Mouse (Mus musculus) left cerebral cortex, adult 8-10 months (tissue): Measurements from ENCODE around the gene Rbpj. TPM values are rescaled to one million over a fixed set of nuclear protein-coding genes. Genes with fewer than 3 reads are reported as not detected.

Experiments used
- DNase-seq, 2 experiments: peaks; one replicate each; pipeline ENCODE4 v3.0.0; 2022; ENCODE audit warnings: low spot score in 2 of 2
- total RNA-seq, 4 experiments: library from RNA; stranded (reverse); gene quantifications; 2 replicates each; pipeline ENCODE4 v1.2.4; 2022

The Rbpj gene
- total RNA-seq, 4 experiments from 2014 or later, result 24.7 to 33.8 (median 28.9) TPM

DNA sequence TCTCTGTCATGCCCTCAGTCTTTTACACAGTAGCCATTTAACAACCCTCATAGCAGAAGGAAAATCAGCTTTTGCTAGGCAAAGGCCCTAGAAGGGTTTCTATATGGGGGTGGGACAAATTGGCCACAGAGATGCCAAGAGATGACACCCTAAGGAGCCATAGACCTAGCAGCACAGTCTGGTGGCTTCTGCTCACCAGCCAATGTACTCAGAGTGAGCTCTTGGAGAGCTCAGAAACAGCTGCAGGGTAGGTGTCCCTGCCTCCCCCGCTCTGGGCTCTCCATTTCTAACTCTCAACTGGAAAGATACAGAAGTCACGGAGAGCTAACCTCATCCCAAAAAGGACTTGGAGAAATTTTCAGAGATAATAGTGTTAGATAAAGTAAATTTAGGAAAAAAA is 44.0 kb downstream of the Rbpj start:
- DNase-seq, result no peak

GRCm38 (mm10) chr5:53511426-53511825 is 45.5 kb downstream of the Rbpj start:
- no peak for DNase-seq

DNA sequence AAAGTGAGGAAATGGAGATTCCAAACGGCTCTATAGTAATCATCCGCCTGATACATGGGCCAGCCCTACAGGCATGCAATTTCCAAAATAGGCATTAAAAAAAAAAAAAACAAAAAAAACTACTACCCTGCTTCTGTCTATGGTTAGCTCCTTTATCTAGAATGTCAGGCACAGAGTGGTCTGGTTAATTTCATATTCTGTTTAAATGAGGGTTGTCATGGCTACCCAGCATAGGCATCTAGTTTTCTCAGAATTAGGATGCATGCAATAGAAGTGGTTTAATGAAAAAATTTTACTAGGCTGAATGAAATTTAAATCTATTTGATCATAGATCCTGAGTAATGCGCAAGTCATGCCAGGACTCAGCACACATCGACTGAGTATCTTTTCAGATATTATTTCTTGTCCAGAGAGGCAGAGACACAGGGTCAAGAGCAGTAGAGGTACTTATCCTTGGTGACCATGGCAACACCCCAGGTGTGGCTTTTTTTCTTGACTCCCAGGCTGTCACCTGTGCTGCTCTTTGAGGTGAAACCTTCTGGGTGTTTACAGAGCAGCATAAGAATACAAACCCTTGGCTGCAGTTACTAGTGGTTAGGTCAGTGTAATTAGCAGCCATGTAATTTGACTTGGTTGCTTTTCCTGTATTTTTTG is 49.1 kb downstream of the Rbpj start:
- DNase-seq, result no peak

GRCm38 (mm10) chr5:53516482-53516881 is 50.5 kb downstream of the Rbpj start:
- no peak for DNase-seq

DNA sequence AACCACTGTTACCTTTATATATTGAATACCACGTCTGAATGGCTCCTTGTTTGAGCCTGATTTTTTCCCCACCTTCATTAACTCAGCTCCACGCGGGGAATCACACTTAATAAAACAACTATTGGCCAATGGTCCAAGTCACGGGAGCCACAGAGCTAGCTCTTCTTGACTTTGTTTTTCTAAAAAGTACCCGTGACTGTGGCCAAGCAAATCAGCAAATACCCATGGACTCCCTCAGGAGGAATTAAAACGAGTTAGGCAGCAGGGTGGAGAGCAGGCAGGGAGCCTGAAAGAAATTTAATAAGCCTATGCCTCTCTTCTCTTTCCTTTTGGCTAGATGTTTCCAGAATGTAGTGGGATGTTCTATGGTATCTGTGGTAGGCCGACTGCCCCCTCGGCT is 51.9 kb downstream of the Rbpj start:
- DNase-seq, result no peak

DNA sequence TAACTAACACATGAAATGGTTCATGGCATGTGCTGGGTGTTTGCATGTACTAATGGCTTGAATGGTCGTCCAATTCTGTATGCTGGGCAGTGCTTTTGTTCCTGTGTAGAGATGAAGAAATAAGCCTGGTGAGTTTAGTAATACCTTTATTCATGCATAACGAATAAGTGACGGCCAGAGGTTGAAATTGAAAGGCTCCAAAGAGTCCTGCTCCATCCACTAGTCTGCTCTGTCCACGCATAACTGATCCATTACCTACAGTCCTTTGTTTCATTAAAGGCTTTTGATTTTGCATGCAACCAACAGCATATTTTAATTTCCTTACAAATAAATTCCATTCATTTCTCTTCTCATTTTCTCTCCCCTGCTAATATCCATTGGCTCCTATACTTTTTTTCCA is 53.2 kb downstream of the Rbpj start:
- no peak for DNase-seq

DNA sequence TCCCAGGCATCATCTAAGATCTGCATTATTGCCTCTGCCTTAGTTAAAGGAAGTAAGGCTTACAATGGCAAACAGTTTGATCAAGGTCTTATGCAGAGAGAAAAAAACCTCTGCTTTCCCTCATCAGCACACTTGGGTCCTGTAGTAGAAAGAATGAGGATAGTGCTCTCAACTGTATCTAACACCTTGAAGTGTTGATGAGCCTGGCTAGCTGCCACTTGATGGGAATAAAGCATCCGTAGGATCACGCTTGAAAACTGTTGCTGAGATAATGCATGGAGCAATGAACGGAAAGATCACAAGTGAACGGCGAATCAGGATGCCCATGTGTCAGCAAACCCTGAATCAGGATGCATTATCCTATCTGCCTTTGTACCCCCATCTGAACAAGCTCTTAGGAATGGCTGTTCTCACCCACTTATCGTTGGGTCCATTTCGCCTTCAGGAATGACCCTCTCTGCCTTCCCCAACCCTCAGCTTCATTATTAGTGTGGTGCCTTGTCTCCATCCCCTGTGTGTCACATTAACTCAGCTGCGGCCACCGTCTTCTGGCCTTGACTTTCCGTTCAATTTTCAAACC is 54.1 kb downstream of the Rbpj start:
- DNase-seq, result no peak

GRCm38 (mm10) chr5:53523046-53523445 is 57.1 kb downstream of the Rbpj start:
- DNase-seq, result peak in 1 of 2 experiments; percentile 33

DNA sequence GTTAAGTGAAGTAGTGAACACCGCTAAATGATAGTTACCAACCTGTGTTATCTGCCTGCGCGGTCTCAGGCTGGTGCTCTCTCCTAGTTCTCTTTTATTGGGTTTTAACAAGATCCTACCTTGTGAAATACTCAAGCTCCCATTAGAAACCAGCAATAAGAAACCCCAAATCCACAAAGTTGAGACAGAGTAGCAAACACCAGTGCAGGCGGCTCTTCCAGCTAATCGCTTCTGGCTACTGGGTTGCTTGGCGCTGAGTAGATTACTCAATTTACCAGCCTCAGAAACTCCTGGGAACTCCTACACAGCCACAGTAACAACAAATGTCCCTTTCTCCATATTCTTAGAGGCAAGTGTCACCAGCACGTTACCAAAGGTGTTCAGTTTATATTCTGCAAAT is 58.2 kb downstream of the Rbpj start:
- DNase-seq, result no peak

DNA sequence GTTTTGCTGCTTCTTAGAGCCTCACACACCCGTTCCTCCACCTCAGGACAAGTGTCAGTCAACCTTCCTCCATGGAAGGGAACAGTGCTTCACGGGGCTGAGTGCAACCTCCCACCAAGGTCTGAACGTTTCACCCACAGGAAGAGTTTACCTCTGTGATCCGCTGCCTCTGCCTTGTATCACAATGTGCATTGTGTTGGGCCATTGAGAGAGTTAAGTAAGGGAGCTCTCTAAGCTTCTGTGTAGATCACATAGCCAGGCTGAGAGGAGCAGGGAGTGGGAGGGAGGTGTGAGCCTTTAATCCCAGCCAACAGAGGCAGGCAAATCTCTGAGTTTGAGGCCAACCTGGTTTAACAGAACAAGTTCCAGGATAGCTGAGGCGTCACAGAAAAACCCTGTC is 58.9 kb downstream of the Rbpj start:
- DNase-seq, result no peak

- DNase-seq, result peak; percentile 30 to 88
Measured at GRCm38 (mm10) chr5:53525305-53526069, 59.5 kb downstream of the Rbpj start.

DNA sequence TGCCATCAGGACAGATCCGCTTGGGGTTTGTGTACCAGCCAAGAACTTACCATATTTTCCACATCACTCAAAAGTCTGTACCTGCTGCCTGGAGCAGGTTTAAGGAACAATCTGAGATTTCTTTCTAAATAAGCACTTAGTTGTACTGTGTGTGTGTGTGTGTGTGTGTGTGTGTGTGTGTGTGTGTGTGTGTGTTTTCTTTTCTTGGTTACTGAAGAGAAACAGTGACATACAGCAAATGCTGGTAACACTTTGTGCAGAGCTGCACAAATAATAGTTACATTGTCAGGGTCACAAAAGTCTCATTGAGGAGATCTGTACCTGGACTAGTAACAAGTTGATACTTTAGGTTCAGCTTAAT is 60.1 kb downstream of the Rbpj start:
- no peak for DNase-seq

DNA sequence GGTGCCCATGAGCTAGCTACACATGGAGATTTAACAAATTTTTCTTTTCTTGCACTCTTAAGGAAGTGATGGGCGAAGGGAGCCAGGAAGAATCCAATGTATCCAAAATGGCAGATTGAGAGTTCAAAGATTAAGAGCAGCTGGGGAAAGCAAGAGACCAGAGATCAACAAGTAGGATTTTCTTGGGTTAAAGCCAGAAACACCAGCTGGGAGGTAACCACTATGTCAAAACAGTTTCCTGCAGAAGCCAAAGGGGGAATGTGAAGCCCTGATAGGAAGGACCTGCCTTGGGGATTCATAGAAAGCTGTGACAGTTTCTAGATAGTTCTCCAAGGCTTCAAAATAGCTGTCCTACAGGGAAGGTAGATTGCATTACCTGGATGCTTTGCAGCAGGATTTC is 63.9 kb downstream of the Rbpj start:
- DNase-seq, result no peak

- DNase-seq, result no peak
Measured at GRCm38 (mm10) chr5:53535096-53535495, 69.1 kb downstream of the Rbpj start.

- no peak for DNase-seq
Measured at GRCm38 (mm10) chr5:53536635-53537554, 70.9 kb downstream of the Rbpj start.

DNA sequence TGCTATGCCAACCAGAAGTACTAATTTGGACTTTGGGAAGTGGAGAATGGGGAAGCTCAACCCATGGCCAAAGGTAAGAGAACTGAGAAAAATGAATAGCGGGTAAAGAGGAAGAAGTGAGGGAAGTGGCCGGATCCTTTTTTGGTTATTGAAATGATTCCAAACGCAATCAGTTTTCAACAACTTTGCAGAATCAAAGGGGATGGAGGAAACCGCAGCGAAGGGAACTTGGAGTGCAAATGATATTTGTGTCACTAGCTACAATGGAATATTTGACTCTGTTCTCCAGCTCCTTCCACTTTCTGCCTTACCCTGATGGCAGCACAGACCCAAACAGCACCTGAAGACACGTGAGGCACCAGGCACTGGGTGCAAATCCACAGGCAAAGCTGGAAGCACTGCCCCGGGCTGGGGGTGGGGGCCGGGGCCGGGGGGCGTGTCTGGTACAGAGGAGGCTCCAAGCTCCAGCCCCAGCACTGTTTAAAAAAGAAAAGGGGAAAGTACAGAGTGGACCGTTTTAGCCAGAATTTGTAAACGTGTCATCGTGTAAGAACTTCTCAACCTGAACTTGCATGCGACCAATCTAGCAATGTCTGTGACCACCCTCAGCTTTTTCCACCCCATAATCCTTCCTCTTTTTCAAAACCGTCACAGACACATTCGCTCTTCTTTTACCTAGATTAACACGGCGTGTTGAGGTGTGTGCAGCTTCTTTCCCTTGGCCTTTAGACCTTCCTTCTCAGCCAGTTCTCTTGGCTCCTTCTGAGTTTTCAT is 74.1 kb downstream of the Rbpj start:
- no peak for DNase-seq

DNA sequence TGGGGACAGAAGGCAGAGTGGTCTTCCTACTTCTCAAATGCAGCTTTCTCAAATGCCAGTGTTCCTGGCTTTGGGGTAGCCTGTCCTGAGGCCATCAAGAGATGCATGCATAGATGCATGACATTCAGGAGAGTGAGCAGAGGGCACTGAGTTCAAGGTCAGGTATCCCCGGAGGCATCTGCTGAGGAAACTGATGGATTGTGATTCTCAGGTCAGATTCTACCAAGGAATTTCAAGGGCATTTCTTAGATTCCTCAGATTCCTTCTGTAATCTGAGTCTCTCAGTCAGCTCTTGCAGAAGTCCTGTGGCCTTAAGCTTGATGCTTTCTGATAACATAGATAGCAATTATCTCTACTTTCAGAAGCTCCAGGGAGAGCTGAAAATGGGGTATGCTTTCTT is 76.1 kb downstream of the Rbpj start:
- no peak for DNase-seq

GRCm38 (mm10) chr5:53543399-53543798 is 77.4 kb downstream of the Rbpj start:
- DNase-seq, result no peak

GRCm38 (mm10) chr5:53543945-53544344 is 78.0 kb downstream of the Rbpj start:
- DNase-seq, result no peak

DNA sequence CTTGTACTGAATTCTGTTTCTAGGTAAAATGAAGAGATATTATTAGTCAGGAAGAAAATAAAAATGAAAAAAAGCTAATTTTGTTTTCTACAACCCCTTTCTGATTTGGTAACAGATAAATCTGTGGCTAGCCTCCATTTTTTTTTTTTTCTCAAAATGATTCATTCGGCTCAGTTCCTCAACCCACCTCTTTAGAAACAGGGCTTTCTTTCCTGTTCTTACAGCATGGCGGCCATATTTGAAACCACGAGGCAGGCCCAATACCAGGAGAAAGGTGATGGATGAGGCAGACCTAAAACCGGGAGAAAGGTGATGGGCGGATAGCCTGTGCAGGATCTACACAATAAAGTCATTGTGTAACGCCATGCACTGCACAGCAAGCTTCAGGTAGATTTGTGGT is 80.5 kb downstream of the Rbpj start:
- no peak for DNase-seq

DNA sequence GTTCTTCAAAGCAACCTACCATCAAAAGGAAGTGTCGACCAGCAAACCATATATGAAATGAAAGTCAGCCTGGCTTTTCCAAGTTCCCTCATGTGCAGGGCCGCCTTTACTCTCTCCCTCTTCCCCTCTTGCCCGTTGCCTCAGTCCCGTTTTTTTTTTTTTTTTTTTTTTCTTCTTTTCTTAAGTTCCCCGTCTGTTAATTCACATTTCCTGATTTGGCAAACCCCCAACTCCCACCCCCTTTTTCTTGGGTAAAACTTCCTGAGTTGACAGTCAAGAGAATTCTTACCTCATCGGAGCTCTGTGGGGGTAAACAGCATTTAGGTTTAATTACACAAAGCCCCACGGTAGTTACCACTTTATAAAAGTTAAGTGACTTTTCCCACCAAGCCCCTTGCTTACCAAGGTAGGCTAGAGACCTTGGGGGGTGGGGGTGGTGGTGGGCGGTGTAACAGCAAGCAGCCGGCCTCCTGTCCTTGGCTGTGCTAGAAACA is 81.1 kb downstream of the Rbpj start:
- DNase-seq, result no peak
